Mouse (Mus musculus) heart, postnatal 0 days (tissue): ENCODE data around the gene Klhl26. TPM values are rescaled to one million over a fixed set of nuclear protein-coding genes. Genes with fewer than 3 reads are reported as not detected.

Source experiments
- ATAC-seq: fragments of 200-750 bp; cut with Nextera tagmentation; 2 replicates; pipeline ENCODE4 v1.8.0; 2017; ENCODE audit warnings: low read depth, moderate number of reproducible peaks, moderate library complexity; ENCODE audit not compliant: insufficient read depth
- DNase-seq: peaks from one replicate; pipeline ENCODE4 v3.0.0-alpha.2; 2016; ENCODE audit warnings: low spot score
- H3K27ac ChIP-seq: fragments of 300-500 bp; sonication (generic); 2 replicates; pipeline ENCODE4 v1.5.1; 2014; ENCODE audit warnings: low read depth, mild to moderate bottlenecking
- H3K27me3 ChIP-seq: fragments of 300-500 bp; sonication (generic); 2 replicates; pipeline ENCODE4 v1.6.1; 2014; ENCODE audit warnings: low read length, mixed read lengths; ENCODE audit not compliant: control insufficient read depth, insufficient read depth
- H3K36me3 ChIP-seq: fragments of 300-500 bp; sonication (generic); replicated peaks from 2 replicates; pipeline ENCODE4 v1.6.1; 2014; ENCODE audit warnings: low read length, mixed read lengths; ENCODE audit not compliant: control insufficient read depth, insufficient read depth
- H3K4me1 ChIP-seq: fragments of 300-500 bp; sonication (generic); 2 replicates; pipeline ENCODE4 v1.6.1; 2014; ENCODE audit warnings: antibody characterized with exemption; ENCODE audit not compliant: control insufficient read depth, insufficient read depth
- H3K4me2 ChIP-seq: fragments of 300-500 bp; sonication (generic); 2 replicates; pipeline ENCODE4 v1.6.1; 2014; ENCODE audit warnings: low read depth, mild to moderate bottlenecking, low read length, moderate library complexity
- H3K4me3 ChIP-seq: fragments of 300-500 bp; sonication (generic); 2 replicates; pipeline ENCODE4 v1.5.1; 2014; ENCODE audit warnings: low read depth, low read length
- H3K9ac ChIP-seq: fragments of 300-500 bp; sonication (generic); replicated peaks from 2 replicates; pipeline ENCODE4 v1.6.1; 2014; ENCODE audit warnings: low read depth, low read length, mixed read lengths
- H3K9me3 ChIP-seq: fragments of 300-500 bp; sonication (generic); replicated peaks from 2 replicates; pipeline ENCODE4 v1.6.1; 2016; ENCODE audit warnings: low read length; ENCODE audit not compliant: control insufficient read depth
- CTCF ChIP-seq: IDR thresholded peaks from 2 replicates; pipeline ENCODE4 v1.5.1; 2016; ENCODE audit warnings: antibody characterized with exemption, control low read depth, low read depth
- EP300 ChIP-seq: IDR thresholded peaks from 2 replicates; pipeline ENCODE4 v1.6.1; 2016; ENCODE audit warnings: antibody characterized with exemption, low read depth
- WGBS: fragments of 180-500 bp; shearing (Covaris S2); extraction: QIAGEN DNeasy Blood & Tissue Kit; methylation state at CpG from one replicate; pipeline ENCODE4 v1.1.7; 2014; 5-methylcytosine and 5-hydroxymethylcytosine counted together
- polyA plus RNA-seq: library from polyadenylated mRNA; unstranded; fragments of >200 nt; fragmentation: Nextera tagmentation; extraction: Ambion mirVana; gene quantifications from 2 replicates; pipeline ENCODE4 v1.2.1, GENCODE M21; 2015
- total RNA-seq: library from RNA; depleted of rRNA; stranded (reverse); fragments of >200 nt; gene quantifications from 2 replicates; pipeline ENCODE4 v1.2.3, GENCODE M21; 2014; ENCODE audit warnings: low replicate concordance

The Klhl26 gene
- total and polyA plus RNA-seq, 2 experiments from 2014 or later: 8.7 to 22.6 TPM

DNA sequence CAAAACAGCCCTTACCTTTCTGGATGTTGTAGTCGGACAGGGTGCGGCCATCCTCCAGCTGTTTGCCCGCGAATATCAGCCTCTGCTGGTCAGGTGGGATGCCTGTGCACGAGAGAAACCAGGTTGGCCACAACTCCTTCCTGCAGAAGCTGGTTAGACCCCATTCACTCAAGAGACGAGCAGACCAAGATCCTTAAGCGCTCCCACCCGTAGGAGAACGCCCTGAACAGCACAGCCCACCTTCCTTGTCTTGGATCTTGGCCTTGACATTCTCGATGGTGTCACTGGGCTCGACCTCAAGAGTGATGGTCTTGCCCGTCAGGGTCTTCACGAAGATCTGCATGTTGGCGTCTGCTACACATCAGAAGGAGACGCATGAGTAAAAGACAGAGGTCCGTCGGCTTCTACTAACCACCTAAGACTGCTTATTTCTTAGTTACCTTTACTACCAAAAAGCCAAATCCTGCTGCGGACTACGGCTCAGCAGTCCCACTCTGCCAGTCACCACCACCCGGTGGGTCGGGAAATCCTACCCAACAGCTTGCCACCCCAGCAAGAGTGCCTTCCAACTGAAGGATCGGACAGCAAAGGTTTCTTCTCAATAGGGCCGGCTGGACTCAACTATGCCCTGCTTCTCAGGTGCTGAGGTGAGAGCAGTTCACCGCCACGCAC is 32.6 kb upstream of the Klhl26 start:
- Histone ChIP-seq H3K4me2 (peak overlapping the region; percentile 99), H3K27me3 (no peaks in the 10 kb centered on the region), H3K9ac (peak overlapping the region; percentile 87), H3K9me3 (no peaks in the 10 kb centered on the region), H3K4me1 (peaks cover 22% of the 10 kb centered on the region), H3K4me3 (peak overlapping the region; percentile 76), H3K27ac (peak overlapping the region; percentile 96), H3K36me3 (peaks cover 26% of the 10 kb centered on the region)
- TF ChIP-seq EP300 (no peak), CTCF (no peak)
- ATAC-seq (no peak), DNase-seq (no peak)
- 7% methylated on average over 25 of the region's 25 CpGs for WGBS

DNA sequence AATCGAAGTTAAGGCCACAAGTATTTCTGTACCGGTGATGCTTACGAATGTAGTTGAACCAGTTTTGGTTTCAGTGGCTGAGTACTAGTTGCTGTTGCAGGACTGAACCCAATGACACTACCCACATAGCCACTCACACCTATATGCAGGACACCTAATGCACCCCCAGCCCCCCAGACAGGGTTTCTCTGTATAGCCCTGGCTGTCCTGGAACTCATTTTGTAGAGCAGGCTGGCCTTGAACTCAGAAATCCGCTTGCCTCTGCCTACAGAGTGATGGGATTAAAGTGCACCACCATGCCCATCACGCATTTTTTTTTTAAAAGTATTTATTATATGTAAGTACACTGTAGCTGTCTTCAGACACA is 30.2 kb upstream of the Klhl26 start:
- H3K4me2 ChIP-seq: no peak overlapping the region
- DNase-seq (no peak), ATAC-seq (no peak)
- TF ChIP-seq EP300: no peak
- TF ChIP-seq CTCF: no peak
- no peak overlapping the region for H3K27ac ChIP-seq
- no peaks in the 10 kb centered on the region for H3K9me3 ChIP-seq
- H3K36me3 ChIP-seq: peaks cover 17% of the 10 kb centered on the region
- H3K4me1 ChIP-seq: peaks cover 29% of the 10 kb centered on the region
- H3K4me3 ChIP-seq: no peak overlapping the region
- no peak overlapping the region for H3K9ac ChIP-seq
- H3K27me3 ChIP-seq: peaks cover 10% of the 10 kb centered on the region
- 60% methylated on average over 5 of the region's 5 CpGs for WGBS

DNA sequence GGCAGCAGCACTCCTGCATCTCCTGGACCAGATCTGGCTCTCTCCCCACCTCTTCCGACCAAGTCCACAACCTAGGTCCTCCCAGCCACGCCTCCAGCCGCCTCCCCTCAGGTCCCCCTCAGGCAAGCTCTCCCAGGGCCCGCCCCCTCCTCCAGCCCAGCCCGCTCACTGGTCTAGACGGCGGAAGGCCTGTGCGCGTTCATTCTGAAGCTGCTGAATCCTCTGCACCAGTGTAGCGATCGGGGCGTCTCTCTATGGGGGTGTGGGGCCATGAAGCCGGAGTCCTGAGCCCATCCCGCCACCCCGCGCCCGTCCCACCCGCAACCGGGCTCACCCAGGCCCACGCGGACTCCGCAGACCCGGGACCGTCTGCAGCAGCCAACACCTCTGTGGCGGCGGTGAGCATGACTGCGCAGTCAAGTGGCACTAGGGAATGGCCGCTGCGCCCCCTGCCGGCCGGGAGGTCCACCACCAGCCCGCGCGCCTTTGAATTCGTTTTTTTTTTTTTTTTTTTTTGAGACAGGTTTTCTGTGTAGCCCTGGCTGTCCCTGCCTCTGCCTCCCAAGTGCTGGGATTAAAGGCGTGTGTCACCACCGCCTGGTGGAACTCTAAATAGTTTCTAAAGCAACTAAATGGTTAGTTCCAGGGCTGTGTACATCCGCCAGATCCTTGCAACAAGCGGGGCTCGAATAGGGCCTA is 29.7 kb upstream of the Klhl26 start, which contains the start of gene Rex1bd:
TSS of gene Rex1bd (minus strand) at position 425 of the 699 bp plus-strand sequence.
- ATAC-seq: peak; percentile 84
- peak within 1 kb of the TSS; percentile 89 for H3K27ac ChIP-seq
- H3K36me3 ChIP-seq: peaks cover 17% of the 10 kb centered on the region
- WGBS: 3% methylated on average over 38 of the region's 40 CpGs
- H3K4me2 ChIP-seq: peak within 1 kb of the TSS; percentile 76
- TF ChIP-seq CTCF (peak; percentile 83), EP300 (peak; percentile 43; the same call in 1 of the 2 replicates)
- no peaks in the 10 kb centered on the region for H3K9me3 ChIP-seq
- peak within 1 kb of the TSS; percentile 81 for H3K9ac ChIP-seq
- H3K27me3 ChIP-seq: peaks cover 16% of the 10 kb centered on the region
- H3K4me3 ChIP-seq: peak within 1 kb of the TSS; percentile 87
- peak; percentile 88 for DNase-seq
- H3K4me1 ChIP-seq: peaks cover 34% of the 10 kb centered on the region

DNA sequence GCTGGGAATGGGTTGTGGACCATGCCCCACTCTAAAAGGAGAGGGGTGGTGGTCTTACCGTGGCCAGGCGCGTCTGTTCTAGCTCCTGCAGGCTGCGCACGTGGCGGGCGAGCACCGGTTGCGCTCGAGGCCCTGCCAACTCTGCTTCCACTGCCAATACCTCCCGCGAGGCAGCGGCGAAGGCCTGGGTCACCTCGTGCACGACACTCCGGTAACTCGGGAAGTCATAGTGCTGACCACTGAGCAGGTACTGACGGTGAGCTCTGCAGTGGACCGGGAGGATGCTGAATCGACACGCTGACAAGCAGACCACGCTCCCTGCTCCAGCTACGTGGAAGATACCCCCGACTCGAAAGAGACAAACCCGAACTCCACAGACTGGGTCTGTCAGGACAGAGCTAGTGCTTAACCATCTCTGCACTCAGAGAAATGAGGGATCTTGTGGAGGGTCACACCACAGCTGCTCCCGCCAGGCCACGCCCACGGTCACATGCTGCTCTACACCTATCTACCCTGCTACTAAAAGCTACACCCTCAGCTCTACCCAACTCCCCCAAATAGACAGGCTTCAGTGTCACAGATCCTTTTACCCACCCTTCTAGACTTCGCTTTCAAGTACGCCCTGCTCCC is 29.0 kb upstream of the Klhl26 start:
- peak overlapping the region; percentile 87 for H3K4me3 ChIP-seq
- peaks cover 17% of the 10 kb centered on the region for H3K36me3 ChIP-seq
- 37% methylated on average over 32 of the region's 32 CpGs for WGBS
- H3K9ac ChIP-seq: peak overlapping the region; percentile 81
- TF ChIP-seq EP300 (no peak), CTCF (no peak)
- ATAC-seq (peak; percentile 1; the same call in 1 of the 2 replicates), DNase-seq (no peak)
- H3K4me1 ChIP-seq: peaks cover 30% of the 10 kb centered on the region
- H3K4me2 ChIP-seq: peak overlapping the region; percentile 76
- H3K27me3 ChIP-seq: peaks cover 22% of the 10 kb centered on the region
- H3K27ac ChIP-seq: peak overlapping the region; percentile 89; the same call in 1 of the 2 replicates
- no peaks in the 10 kb centered on the region for H3K9me3 ChIP-seq

DNA sequence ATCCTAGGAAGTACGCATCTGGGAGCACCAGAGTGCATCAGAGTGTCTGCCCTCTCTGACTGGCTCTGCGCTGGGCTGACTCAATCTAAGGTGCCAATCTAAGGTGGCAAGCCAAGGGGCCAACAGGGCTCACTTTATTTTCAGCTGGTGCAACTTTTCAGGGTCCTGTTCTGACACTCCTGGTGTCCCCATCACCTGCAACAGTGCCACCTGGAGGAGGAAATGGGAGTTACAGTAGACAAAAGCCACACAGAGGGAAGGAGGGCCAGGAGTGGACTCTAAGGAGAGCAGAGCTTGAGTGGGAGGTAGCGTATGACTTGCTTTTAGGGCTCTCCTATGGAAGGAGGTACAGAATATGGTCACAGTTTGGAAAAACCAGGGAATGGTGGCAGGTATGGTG is 28.1 kb upstream of the Klhl26 start:
- WGBS: 79% methylated on average over 3 of the region's 3 CpGs
- no peak overlapping the region for H3K4me2 ChIP-seq
- ATAC-seq (no peak), DNase-seq (peak; percentile 43)
- no peak overlapping the region for H3K9ac ChIP-seq
- H3K36me3 ChIP-seq: peaks cover 17% of the 10 kb centered on the region
- H3K9me3 ChIP-seq: no peaks in the 10 kb centered on the region
- TF ChIP-seq EP300 (no peak), CTCF (peak; percentile 85)
- H3K27ac ChIP-seq: no peak overlapping the region
- no peak overlapping the region for H3K4me3 ChIP-seq
- H3K27me3 ChIP-seq: peaks cover 32% of the 10 kb centered on the region
- peaks cover 30% of the 10 kb centered on the region for H3K4me1 ChIP-seq
